Mouse (Mus musculus) urinary bladder, postnatal 25 days (tissue): ENCODE measurements around the gene 4933424G06Rik.

Experiments
- DNase-seq: peaks from one replicate; pipeline ENCODE4 v3.0.0; 2022; ENCODE audit warnings: low spot score

4933424G06Rik gene

DNA sequence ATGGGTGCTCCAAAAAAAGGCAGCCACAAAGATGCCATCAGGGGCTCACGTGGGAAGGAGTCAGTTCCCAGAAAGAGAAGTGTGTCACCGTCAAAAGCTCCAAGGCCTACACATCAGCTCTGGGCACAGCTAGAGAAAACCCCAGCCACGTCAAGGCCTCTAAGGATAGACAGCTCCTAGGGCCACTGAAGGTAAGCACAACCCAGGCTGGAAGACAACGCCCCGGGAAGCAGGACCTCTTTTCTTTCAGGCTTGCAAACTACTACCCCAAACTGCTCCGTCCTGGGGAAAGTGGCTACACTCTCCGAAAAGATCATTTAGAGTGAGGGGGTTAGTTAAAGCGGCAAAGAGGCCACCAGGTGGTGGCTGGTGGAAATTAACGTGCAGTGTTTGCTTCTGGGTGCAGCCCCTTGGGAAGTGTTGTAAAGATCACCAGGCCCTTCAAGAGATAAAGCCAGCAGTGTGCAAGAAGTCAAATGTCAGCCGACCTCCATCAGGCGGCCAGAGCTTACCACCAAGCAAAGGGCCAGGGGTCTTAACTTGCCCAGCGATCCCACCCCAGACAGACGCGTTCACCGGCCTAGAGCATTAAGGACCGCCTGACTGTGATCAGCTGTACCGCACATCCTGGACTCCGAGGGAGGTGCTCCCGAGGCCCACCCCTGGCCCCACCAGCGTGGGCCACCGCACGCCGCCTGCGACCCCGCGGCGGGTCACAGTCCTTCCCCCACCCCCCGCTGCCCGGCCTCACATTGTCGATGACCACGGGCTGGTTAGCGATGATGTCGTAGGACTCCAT is 695 bp upstream of the 4933424G06Rik start:
- peak; percentile 15 for DNase-seq

DNA sequence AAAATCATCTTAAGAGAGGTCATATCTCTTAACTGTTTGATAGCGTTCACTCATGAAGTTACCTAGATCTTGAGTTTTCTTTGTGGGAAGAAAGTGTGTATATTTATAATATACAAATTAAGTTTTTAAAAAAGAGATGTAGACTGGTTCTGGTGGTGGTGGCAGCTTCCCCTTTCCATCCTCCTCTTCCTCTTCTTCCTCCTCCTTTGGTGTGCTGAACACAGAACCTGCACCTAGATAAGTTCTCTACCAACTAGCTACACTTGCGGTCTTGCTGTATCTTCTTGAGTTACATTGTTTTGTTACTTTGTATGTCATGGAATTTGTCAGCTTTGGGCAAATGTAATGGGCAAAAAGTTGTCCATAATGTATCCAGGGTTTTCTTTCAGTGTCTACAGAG is 1.2 kb downstream of the 4933424G06Rik start:
- DNase-seq: no peak

DNA sequence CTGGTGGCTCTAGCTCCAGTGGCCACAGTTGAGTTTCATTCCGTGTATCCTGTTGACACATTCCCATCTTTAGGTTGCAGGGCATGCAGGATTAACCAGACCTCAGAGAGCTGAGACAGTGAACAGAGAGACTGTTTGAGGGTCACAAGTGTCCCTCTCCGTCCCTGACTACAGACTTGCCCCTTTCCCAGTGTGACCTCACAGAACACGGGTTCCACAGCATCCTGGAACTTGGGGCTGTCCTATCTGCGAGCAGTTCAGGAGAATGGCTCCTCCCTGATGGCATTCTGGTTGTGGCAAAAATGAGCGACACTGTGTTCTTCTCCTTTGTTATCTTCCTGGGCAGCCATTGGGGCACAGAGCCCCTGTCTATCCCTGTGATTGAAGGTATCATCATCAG is 4.4 kb downstream of the 4933424G06Rik start, which contains the start of gene Actr1b:
Gene Actr1b (minus strand): TSS at position 112 of the 400 bp plus-strand sequence.
- DNase-seq: no peak

DNA sequence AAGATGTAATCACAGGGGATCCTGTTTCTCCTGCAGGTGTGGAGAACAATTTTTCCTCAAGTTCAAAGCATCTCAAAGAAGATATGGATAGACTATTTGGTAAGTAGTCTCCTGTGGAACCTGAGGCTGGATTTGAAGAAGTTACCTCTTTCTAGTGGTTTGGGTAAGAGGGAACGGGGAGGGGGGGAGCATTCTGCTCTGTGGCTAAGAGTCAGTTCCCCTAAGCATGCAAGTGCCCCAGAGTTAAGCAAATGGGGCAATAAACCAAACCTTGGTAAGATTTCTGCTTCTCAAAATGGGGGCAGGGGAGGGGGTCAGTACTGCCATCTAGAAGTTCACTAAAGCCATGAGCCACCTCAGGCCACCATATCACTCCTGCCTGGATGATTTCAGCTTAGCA is 8.8 kb downstream of the 4933424G06Rik start:
- DNase-seq: no peak

DNA sequence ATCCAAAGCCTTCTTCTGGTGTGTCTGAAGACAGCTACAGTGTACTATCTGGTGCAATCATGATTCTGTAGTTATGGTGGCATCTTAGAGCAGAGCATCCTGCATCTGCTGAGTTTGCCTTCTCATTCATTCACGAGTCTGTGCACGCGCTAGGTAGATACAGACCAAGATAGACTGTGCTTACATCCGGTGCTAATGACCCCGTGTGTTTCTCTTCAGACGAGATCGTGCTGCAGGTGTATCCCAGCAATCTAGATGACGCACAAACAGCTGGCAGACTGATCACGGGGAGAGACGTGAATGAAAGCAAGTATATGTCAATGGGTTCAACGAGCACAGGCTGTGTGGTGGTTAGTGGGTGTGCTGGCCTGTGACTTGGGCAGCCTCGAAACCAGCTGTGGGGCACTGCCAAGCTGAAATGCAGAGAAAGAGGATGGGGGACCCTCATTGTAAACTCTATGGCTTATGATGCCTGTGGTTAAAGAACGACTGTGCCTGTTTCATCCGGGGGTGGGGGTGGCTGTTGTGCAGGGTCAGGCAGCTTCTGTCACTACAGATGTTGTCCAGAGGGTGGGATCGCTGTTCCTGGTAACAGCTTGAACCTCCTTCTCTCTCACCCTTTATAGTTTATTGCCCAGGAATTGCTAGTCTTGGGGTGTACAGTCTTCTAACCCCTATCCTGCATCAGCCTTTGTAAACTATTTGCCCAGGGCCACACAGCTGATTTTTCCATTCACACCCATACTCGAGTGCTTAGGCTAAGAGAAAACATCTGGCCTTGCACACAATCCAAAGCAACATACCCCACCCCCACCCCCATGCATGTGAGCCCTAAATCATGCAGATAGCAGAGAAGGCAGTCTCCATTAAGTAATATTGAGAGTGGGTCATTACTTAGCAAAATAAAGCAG is 13.5 kb downstream of the 4933424G06Rik start:
- no peak for DNase-seq

DNA sequence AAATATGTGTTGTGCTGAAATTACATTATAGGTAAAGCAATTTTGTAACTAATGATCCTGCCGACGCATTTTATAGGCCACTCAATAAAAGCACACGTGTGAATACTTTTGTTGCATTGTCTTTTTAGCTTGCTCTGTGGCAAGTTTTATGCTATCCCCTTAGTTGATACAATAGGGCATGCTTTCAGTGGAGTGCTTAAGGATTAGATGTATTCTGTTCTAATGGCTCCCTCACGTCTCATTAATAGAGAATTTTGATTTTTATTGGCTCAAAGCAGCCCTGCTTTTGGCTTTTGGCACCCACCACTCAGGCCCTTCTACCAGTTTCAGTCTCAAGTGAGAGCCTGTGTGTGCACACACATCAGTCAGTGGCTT is 14.1 kb downstream of the 4933424G06Rik start:
- DNase-seq: no peak

DNA sequence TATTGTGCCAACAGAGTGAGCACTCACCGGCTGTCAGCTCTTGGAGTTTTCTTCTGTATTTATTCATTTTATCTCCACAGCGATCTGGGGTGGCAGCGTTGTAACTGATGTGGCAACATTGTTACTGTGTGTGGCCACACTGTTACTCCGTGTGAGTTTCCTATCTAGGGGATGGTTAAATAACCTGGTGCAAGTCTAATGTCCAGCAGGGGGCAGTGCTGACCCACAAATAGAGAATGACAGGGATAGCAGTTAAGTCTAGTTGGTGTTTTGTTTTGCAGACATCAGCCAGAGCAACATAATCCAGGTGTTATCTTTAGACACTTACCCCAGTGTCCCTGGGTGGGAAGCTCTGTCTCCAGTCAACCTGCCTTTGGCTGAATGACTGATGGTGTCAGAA is 27.4 kb downstream of the 4933424G06Rik start:
- DNase-seq: peak; percentile 74

DNA sequence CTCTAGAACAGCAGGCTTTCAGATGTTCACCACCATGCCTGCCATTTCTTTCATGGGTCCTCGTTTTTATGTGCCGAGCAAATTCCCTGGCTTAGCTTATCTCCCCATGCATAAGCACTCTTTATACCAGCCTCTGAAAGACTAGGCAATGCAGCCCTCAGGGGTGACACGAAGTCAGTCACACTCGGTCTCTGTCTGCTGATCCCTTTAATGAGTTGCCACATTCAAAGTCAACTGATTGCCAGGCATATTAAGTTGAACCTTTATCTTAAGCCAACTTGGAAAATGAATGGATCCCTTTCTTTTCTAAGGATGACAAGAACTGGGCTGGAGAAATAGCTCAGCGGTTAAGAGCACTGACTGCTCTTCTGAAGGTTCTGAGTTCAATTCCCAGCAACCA is 29.3 kb downstream of the 4933424G06Rik start:
- no peak for DNase-seq

DNA sequence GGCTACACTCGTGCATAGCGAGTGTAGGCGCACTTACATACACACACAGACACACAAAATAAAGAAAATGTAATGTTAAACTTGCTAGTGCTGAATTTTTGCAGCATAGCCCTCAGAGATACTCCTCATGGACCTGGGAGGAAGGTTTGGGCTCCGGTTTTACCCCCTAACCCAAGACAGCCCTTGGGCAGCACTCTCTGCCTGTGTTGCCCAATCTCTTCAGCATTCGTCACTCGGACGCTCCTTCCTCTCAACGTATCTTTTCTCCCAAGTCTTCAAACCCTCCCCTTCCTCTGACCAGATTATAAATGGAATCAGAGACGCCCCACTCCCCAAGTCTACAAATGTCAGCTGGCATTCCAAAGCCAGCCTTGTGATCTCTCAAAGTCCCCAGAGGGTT is 33.1 kb downstream of the 4933424G06Rik start:
- DNase-seq: no peak

DNA sequence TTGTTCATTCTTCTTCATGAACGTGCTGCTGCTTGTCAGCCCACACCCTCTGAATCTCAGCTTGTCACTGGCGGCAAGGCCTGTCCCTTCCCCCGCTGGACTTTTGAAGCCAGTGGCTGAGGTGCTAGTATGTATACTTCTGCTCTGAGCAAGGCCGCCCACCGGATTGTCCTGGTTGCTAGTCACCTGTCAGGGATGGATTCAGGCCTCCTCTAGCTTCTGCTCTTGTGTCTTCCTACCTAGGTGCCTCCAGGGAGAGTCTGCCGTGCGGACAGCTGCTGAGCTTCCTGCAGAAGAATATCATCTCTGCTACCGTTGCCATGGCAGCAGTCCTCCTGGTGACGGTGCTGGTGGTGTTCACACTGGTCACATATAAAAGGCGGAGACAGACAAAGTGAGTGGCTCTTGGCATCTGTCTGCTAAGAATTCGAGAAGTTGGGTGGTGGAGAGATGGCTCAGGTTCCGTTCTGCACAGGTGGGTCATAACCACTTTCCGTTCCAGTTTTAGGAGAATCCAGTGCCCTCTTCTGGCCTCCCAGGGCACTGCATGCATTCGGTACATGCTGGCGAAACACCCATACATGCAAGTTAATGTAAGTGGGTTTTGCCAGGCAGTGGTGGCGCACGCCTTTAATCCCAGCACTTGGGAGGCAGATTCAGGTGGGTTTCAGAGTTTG is 34.5 kb downstream of the 4933424G06Rik start:
- peak; percentile 59 for DNase-seq

DNA sequence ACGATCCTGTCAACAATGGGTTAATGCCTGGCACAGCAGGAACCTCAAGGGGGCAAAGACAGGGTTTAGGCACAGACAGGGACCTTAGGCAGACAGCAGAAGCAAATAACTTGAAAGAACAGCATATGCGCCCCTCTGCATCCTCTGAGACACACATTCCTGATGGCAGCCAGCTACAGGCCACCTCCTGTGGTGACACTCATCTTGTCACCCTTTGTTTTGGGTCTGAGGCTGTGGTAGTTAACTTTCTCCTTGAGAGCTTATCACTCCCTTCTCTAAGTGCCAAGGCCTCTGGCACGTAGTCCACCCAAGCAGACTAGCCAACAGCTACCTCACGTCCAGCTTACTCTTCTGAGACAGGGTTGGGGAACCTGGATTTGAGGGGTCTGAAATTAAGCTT is 35.7 kb downstream of the 4933424G06Rik start:
- no peak for DNase-seq

DNA sequence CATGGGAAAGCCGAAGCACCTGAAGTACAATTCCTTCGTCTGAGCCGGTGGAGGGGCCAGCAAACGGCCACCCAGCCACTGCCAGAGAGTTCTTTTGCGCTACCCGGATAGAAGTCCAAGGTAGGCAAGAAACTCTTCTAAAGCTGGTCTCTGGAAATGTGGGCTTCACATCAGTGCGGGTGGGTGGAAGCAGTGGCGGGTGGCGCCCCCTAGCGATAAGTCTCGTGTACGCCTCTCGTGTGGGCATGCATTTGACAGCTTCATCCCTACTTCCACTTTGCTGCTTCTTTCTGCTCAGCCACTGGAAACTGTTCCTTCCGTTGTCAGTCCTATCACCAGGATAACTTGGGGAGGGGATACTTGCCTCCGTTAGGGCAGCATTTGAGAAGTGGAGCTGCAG is 36.5 kb downstream of the 4933424G06Rik start:
- DNase-seq: peak; percentile 25

DNA sequence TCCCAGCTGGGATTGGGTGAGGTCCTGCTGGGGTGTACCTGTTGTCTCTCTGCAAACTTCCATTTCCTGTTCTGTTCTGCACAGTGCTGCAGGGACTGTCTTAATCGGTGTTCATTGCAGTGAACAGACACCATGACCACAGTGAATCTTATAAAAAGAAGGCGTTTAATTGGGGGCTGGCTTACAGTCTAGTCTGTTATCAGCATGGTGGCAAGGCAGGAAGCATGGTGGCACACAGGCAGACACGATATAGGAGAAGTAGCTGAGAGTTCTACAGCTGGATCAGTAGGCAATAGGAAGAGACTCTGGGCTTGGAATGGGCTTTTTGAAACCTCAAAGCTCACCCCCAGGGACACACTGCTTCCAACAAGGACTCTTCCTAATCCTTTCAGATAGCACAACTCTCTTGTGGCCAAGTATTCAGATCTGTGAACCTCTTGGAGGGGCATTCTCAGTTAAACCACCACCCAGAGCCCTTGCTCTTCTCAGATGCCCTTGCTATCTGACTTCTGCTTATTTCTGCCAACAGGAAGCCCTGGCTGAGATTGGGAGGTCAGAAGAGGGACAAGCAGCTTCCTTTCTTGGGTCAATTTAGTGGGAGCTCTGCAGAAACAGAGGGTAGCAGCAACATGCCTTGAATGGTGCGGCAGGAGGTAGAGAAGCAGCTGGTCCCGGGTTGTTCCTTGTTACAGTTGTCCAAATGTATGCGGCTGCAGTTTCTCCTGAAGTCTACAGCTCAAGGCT is 44.2 kb downstream of the 4933424G06Rik start:
- no peak for DNase-seq

DNA sequence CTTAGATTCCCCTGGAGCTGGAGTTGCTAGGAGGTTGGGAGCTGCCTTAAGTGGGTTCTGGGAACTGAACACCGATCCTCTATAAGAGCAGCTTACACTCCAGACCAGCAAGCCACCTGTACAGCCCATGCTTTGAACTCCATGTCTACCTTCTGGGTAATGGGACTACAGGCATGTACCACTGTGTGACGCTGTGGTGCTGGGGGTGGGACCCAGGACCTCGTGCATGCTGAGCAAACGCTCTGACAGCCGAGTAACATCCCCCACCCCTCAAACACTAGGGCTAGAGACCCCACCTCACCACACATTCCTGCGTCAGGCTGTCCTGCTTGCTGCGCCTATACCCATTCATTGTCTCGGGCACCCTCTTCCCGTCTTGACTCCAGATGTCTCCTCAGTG is 48.6 kb downstream of the 4933424G06Rik start:
- DNase-seq: no peak

DNA sequence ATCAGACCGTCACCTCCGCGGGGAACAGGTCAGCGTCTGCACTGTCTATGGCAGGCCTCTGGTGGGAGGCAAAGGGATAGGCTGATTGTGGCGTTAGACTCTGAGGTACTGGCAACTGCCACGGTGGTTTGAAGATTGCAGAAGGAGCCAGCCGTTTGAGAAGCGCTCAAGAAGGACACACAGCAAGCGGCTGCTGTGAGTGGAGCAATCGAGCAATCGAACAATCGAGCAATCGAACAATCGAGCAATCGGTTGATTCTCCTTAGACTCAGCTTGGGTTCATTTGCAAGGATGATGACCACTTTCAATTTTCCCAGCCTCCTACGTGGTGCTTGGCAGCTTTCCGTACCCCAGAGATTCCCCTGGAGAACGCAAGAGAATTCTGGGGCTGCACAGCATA is 49.1 kb downstream of the 4933424G06Rik start:
- DNase-seq: no peak

DNA sequence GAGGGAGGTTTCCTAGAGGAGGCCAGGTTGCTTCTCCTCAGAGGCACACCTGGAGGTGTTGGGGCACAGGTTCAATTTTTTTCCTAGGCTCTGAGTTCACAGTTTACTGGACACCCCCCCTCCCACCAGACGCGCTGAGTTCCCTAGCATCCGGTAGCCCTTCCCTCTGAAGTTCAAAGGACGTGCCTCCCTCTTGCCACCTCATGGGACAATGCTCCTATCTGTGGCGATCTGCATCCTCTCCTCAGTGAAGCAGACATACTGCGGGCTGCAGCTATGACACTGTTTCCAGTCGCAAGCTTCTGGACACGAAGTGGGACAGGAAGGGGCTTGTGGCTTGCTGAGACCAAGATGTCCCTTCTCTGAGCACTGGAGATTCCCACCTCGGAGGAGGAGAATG is 50.5 kb downstream of the 4933424G06Rik start:
- DNase-seq: no peak

DNA sequence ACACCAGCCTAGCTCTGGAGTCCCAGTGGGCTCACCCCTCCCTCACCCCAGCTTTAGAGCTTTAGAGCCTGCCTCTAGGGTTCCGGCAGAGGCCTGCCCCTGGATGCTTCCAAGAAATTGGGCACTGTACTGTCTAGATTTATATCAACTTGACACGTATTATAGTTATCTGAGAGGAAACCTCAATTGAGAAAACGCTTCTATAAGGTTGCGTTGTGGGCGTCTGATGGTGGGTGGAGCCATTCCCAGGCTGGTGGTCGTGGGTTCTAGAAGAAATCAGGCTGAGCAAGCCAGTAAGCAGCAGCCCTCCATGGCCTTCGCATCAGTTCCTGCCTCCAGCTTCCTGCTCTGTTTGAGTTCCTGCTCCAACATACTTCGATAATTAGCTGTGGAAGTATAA is 51.1 kb downstream of the 4933424G06Rik start:
- DNase-seq: no peak

DNA sequence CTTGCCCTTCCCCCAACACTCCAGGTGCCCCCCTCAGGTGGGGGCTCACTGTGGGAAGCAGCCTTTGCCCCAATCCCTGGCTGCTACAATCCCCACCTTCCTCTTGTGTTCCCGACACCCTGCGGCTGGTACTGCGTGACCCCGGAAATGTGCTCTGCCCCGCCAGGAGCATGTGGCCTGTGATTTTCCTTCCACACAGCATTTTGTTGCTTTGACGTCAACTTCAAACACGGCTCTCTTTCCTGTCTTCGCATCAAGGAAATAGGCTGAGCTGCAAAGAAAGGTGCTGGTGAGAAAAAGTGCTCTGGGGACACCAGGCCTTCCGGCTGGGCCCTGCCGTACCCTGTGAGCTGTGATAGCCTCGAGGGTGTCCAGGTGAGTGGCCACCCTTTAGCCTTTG is 51.6 kb downstream of the 4933424G06Rik start, which contains the start of gene Zap70:
Gene Zap70 (plus strand): TSS at position 231 of the 400 bp plus-strand sequence.
- no peak for DNase-seq

DNA sequence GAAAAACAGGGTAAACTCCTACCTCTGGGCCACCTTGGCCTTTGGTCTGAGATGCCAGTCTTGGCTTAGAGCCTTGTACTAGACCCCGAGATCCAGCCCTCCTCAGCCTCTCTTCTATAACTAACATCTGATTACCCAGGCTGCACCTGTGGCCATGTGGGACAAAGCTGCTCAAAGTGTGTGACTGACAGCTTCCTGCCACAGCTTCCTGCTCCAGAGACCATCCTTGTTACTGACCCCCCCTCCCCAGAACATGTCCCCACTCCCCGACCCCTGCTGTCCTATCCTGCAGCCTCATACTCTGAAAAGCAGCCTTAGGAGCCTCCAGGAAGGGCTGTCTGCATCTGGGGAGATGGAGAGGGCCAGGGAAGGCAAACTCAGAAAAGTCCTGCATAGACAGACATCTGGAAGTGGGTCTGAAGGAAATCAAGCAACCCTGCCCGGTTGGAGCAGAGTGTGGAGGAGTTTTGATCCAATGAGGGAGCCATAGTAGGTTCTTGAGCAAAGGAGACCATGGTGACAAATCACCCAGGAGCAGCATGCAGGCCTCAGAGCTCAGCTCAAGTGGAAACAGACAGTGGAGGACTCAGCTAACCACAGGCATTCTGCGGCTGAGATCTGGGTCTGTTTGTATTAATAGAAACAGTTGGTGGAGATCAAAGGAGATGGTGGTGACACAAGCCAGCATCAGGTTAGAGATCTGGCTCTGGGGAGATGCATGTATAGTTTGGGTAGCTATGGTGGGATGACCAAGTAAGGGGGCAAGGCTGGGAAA is 56.7 kb downstream of the 4933424G06Rik start:
- no peak for DNase-seq

DNA sequence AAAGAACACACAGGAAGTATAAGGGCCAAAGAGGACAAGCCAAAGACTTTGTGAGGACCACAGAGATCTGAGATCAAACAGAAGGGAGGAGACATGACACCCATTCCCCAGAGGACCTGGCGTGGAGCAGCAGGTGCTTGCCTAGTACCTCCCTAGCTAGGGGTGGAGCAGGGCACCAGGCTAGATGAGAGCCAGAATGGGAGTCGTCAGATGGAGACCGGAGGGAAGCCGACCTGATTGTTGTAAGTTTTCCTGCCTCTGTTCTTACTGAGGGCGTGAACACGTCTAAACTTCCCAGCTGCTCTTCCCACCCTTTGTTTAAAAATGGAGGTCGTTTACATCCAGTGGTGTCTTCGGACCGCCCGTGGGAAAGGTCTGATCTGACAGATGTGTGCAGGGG is 57.4 kb downstream of the 4933424G06Rik start:
- no peak for DNase-seq

DNA sequence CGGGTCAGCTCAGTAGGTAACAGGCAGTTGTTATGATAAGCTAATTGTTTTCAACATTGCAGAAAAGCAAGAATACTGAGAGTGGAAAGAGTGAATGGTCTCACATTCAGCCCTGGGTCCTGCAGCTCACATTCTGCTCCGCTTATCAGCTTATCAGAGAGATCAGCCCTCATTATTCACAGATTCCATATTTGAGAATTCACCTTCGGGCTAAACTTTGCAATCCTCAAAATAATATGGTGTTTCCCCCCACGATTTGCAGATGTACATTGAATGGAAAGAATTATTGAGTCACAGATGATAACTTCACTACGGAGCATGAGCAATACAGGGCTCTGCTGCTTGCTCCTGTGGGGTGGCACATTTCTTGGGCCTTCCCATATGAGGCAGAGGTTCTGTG is 58.8 kb downstream of the 4933424G06Rik start:
- no peak for DNase-seq
